Mouse (Mus musculus) small intestine, adult 2 months (tissue): Measurements from ENCODE around the gene Olfr1347. TPM values are rescaled to one million over a fixed set of nuclear protein-coding genes. Genes with fewer than 3 reads are reported as not detected.

Experiments used
- H3K27ac ChIP-seq: fragments of 200-500 bp; 2 replicates; pipeline ENCODE4 v1.5.1; 2012; ENCODE audit warnings: low read depth, low read length, control low read depth, inconsistent platforms; ENCODE audit not compliant: insufficient read depth
- H3K27me3 ChIP-seq: fragments of 200-500 bp; 2 replicates; pipeline ENCODE4 v1.6.1; 2012; ENCODE audit warnings: mild to moderate bottlenecking, moderate library complexity, low read length, inconsistent platforms; ENCODE audit not compliant: control insufficient read depth, insufficient read depth
- H3K36me3 ChIP-seq: fragments of 200-500 bp; 2 replicates; pipeline ENCODE4 v1.6.1; 2012; ENCODE audit warnings: mild to moderate bottlenecking, low read length, control low read depth, inconsistent platforms; ENCODE audit not compliant: control insufficient read depth, insufficient read depth
- H3K4me1 ChIP-seq: fragments of 200-500 bp; 2 replicates; pipeline ENCODE4 v1.6.1; 2012; ENCODE audit warnings: low read length, inconsistent platforms, mixed read lengths; ENCODE audit not compliant: control insufficient read depth, insufficient read depth, insufficient read length
- H3K4me3 ChIP-seq: fragments of 200-500 bp; 2 replicates; pipeline ENCODE4 v1.5.1; 2012; ENCODE audit warnings: low read depth, mild to moderate bottlenecking, control low read depth, inconsistent platforms, low read length, moderate library complexity
- CTCF ChIP-seq: fragments of 200-500 bp; IDR thresholded peaks from 2 replicates; pipeline ENCODE4 v1.5.1; 2012; ENCODE audit warnings: low read depth, mild to moderate bottlenecking, control low read depth, inconsistent platforms, low read length, moderate library complexity, mixed read lengths; ENCODE audit not compliant: insufficient replicate concordance, insufficient read length; ENCODE audit errors: extremely low read depth
- POLR2A ChIP-seq: fragments of 200-500 bp; IDR thresholded peaks from 2 replicates; pipeline ENCODE4 v1.6.1; 2012; ENCODE audit warnings: low read depth, mild to moderate bottlenecking, control low read depth, inconsistent platforms, low read length, moderate library complexity
- WGBS: fragments of 180-500 bp; shearing (Covaris S2); methylation state at CpG from one replicate; pipeline ENCODE4 v1.1.7; 2018; 5-methylcytosine and 5-hydroxymethylcytosine counted together
- polyA plus RNA-seq: library from polyadenylated mRNA; depleted of rRNA; stranded (reverse); fragments of >200 nt; gene quantifications from 2 replicates; pipeline ENCODE4 v1.2.3, GENCODE M21; 2012; rRNA removed

Olfr1347 gene
- polyA plus RNA-seq, 1 experiment, result not detected

DNA sequence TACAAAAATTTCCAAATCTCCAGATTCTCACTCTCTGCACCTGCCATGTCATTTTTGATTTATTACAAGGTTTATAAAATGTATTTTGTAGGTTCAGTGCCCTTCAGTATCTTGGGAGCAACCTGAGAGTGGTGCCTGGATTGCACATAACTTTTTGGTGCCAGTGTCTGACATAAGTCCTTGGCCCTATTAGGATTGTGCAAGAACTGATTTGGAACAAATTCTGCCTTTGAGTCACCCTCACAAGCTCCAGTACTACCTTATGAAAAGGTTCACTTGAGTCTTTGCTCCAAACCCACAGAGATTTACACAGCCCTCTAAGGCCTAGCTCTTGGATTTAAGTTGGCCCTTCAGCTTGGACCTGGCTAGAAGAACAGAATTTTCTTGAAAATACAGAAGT is 32.6 kb downstream of the Olfr1347 start, which contains the start of gene Olfr1346:
Olfr1346 (plus strand) TSS at position 151 of the 400 bp plus-strand sequence.
- H3K4me1 ChIP-seq, result no peaks in the 10 kb centered on the region
- TF ChIP-seq POLR2A (no peak), CTCF (no peak)
- H3K4me3 ChIP-seq, result no peak within 1 kb of the TSS
- H3K27me3 ChIP-seq, result no peaks in the 10 kb centered on the region
- H3K36me3 ChIP-seq, result no peaks in the 10 kb centered on the region
- H3K27ac ChIP-seq, result no peak within 1 kb of the TSS

GRCm38 (mm10) chr7:6456399-6456798 is 43.2 kb downstream of the Olfr1347 start:
- no peak for TF ChIP-seq POLR2A
- TF ChIP-seq CTCF, result no peak
- Histone ChIP-seq H3K27me3 (no peaks in the 10 kb centered on the region), H3K36me3 (no peaks in the 10 kb centered on the region), H3K4me3 (no peak overlapping the region), H3K4me1 (no peaks in the 10 kb centered on the region), H3K27ac (no peak overlapping the region)
- WGBS, result 42% methylated on average over 3 of the region's 3 CpGs

GRCm38 (mm10) chr7:6455868-6456267 is 43.7 kb downstream of the Olfr1347 start, which contains the start of gene Olfr1336:
TSS of gene Olfr1336 (plus strand) at chr7:6456168.
- no peak within 1 kb of the TSS for H3K4me3 ChIP-seq
- no peaks in the 10 kb centered on the region for H3K27me3 ChIP-seq
- H3K27ac ChIP-seq, result no peak within 1 kb of the TSS
- TF ChIP-seq CTCF (no peak), POLR2A (no peak)
- no peaks in the 10 kb centered on the region for H3K36me3 ChIP-seq
- no peaks in the 10 kb centered on the region for H3K4me1 ChIP-seq

- Histone ChIP-seq H3K36me3 (no peaks in the 10 kb centered on the region), H3K27ac (no peak overlapping the region), H3K4me1 (no peaks in the 10 kb centered on the region), H3K27me3 (no peaks in the 10 kb centered on the region), H3K4me3 (no peak overlapping the region)
- WGBS, result 79% methylated on average over 5 of the region's 5 CpGs
- TF ChIP-seq CTCF, result no peak
- no peak for TF ChIP-seq POLR2A
These were observed 51.8 kb downstream of the Olfr1347 start for GRCm38 (mm10) chr7:6447771-6448170.

DNA sequence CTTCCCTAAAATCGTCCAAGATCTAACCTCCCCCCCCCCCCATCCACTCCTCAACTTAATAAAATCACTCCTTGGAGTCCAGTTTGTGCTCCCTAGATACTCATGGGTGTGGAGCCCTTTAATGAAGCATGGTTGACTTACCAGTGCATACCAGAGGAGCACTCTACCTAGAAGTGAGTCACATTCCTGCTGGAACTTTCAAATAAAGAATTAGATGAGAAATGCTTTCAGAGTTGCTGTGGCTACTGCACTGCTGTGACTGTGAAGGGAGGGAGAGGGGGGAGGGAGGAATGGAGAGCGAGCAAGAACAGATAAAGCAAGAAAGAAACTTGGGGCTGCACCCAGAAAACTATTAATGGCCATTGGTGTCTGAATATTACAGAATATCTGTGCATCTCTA is 58.4 kb downstream of the Olfr1347 start:
- TF ChIP-seq POLR2A, result no peak
- no peak for TF ChIP-seq CTCF

GRCm38 (mm10) chr7:6438388-6438787 is 61.2 kb downstream of the Olfr1347 start, which contains the start of gene Olfr1344:
TSS of gene Olfr1344 (plus strand) at chr7:6438688.
- WGBS, result 68% methylated on average over 3 of the region's 3 CpGs

More for the DNA sequence above, 58.4 kb downstream of the Olfr1347 start:
- H3K4me1 ChIP-seq, result no peaks in the 10 kb centered on the region
- no peak overlapping the region for H3K27ac ChIP-seq
- no peak overlapping the region for H3K4me3 ChIP-seq
- no peaks in the 10 kb centered on the region for H3K27me3 ChIP-seq
- no peaks in the 10 kb centered on the region for H3K36me3 ChIP-seq
- WGBS, result 43% methylated on average over 2 of the region's 2 CpGs

More at GRCm38 (mm10) chr7:6438388-6438787, 61.2 kb downstream of the Olfr1347 start, which contains the start of gene Olfr1344:
- TF ChIP-seq POLR2A (no peak), CTCF (no peak)
- Histone ChIP-seq H3K4me1 (no peaks in the 10 kb centered on the region), H3K4me3 (no peak within 1 kb of the TSS), H3K27me3 (no peaks in the 10 kb centered on the region), H3K27ac (no peak within 1 kb of the TSS), H3K36me3 (no peaks in the 10 kb centered on the region)

Other genes starting within 250 kb of the Olfr1347 start
- gene Epp13, start 247.0 kb downstream of the Olfr1347 start, polyA plus RNA-seq, result not detected in 2 replicates
- gene Zfp667, start 213.2 kb downstream of the Olfr1347 start, polyA plus RNA-seq, result 0.10 TPM in 2 replicates
- 0.25 and 0.48 TPM in 2 replicates for gene Zfp583, start 168.5 kb downstream of the Olfr1347 start, polyA plus RNA-seq
- gene Gm3854, start 156.0 kb downstream of the Olfr1347 start, polyA plus RNA-seq, result not detected in 2 replicates
- 0.03 and 0.15 TPM in 2 replicates for gene Zfp78, start 136.5 kb downstream of the Olfr1347 start, polyA plus RNA-seq
- 0.22 and 0.60 TPM in 2 replicates for gene Zfp28, start 116.5 kb downstream of the Olfr1347 start, polyA plus RNA-seq
- gene Smim17, start 101.0 kb downstream of the Olfr1347 start, polyA plus RNA-seq, result not detected in 2 replicates
- not detected in 2 replicates for gene Gm20715, start 89.5 kb downstream of the Olfr1347 start, polyA plus RNA-seq
- not detected in 2 replicates for gene Olfr1344, start 61.1 kb downstream of the Olfr1347 start, polyA plus RNA-seq
- gene Olfr1336, start 43.6 kb downstream of the Olfr1347 start, polyA plus RNA-seq, result not detected in 2 replicates
- not detected in 2 replicates for gene Olfr1346, start 32.7 kb downstream of the Olfr1347 start, polyA plus RNA-seq
- gene Olfr5, start 12.8 kb downstream of the Olfr1347 start, polyA plus RNA-seq, result not detected in 2 replicates
- not detected in 2 replicates for gene Olfr1348, start 9.0 kb upstream of the Olfr1347 start, polyA plus RNA-seq
- not detected in 2 replicates for gene Olfr1349, start 23.2 kb upstream of the Olfr1347 start, polyA plus RNA-seq
- not detected in 2 replicates for gene Olfr1350, start 65.1 kb upstream of the Olfr1347 start, polyA plus RNA-seq
- 0.04 TPM in 2 replicates for gene Zim1, start 196.7 kb upstream of the Olfr1347 start, polyA plus RNA-seq
- gene Peg3, start 230.7 kb upstream of the Olfr1347 start, polyA plus RNA-seq, result 0.60 and 1.0 TPM in 2 replicates
- gene Usp29, start 230.8 kb upstream of the Olfr1347 start, polyA plus RNA-seq, result 0.04 and 0.09 TPM in 2 replicates